Mouse (Mus musculus): ENCODE results near the gene Mcam.
A peak's percentile ranks its signal among the peaks of the same experiment; 100 is the strongest.

Mcam gene

DNA sequence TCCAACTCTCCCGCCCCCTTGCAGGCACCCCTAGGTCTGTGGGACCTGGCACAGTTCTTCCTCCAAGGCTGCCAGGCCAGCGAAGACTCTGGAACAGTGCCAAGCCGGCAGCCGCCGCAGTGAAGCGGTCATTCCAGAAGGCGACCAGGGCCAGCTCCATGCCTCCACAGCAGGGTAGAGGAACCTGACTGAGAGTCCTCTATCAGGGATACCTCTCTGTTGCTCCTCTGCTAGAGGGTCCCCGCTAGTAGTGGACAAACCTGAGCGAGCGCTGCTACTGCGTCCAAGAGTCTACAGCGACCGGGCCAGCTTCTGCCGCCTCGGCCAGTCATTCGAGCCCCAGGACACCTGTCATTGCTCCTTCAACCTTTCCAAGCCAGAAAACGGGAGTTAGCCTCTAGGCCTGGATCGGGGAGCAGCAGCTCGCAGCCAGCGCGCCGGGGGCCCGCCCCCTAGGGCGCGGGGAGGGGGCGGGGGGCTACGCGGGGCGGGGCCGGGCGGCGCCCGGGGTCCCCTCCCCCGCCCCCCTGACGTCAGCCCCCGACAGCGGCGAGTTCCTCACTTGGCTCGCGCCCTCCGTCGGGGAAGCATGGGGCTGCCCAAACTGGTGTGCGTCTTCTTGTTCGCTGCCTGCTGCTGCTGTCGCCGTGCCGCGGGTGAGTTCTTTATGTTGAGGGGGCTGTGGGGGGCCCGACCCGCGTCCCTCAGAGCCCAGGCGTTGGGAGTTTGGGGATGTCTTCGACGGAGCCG is at the start of gene Mcam:
Gene Mcam, plus strand, starts transcription at position 369 of the 750 bp plus-strand sequence.
- peak; percentile 56 to 58 for DNase-seq (ENCODE audit: low spot score in 2 of 2)

DNA sequence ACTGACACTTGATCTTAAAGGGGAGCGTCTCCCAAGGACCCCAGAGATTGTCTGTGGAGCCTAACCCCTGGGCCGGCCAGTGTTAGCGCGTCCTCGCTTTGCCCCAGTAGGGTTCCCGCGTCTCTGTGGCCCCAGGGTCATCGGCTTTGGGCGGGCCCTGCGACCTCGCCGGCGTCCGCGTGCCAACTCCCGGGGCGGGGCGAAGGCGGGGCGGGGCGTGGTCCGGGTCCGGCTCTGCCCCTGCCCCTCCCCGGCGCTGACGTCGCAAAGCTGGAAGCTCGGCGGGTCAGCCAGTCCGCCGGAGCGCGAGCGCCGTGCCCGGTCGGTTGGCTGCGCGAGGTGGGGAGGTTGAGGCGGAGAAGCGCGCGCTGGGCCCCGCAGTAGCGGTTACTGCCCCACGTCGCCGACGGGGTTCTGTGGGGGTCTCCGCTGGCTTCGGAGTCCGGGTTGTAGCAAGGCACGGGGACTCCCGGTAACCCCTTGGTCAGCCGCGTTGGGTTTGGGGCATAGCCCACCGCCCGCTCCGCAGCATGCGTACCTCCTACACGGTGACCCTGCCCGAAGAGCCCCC is 49.5 kb upstream of the Mcam start:
- DNase-seq (ENCODE audit: low spot score in 2 of 2), result peak; percentile 93 to 95

DNA sequence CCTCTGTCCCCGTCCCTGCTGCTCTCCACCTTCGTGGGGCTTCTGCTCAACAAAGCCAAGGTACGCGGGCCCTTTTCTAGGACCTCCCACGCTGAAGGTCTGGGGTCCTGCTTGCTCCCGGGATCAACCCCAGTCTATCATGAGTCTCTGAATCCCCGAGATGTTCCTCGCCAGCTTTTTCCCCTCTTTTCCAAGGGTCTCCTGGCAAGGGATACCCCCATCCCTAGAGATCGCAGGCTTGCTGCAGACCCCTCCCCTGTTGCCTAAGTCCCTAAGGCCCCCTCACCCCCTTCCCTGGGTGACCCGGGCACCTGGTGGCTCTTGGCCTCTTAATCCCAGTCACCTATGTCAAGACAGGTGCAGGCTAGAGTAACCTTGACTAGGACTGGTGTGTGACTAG is 49.0 kb upstream of the Mcam start:
- no peak for DNase-seq (ENCODE audit: low spot score in 2 of 2)

GRCm38 (mm10) chr9:44085741-44086665 is 48.3 kb upstream of the Mcam start:
- peak; percentile 85 to 86 for DNase-seq (ENCODE audit: low spot score in 2 of 2)

DNA sequence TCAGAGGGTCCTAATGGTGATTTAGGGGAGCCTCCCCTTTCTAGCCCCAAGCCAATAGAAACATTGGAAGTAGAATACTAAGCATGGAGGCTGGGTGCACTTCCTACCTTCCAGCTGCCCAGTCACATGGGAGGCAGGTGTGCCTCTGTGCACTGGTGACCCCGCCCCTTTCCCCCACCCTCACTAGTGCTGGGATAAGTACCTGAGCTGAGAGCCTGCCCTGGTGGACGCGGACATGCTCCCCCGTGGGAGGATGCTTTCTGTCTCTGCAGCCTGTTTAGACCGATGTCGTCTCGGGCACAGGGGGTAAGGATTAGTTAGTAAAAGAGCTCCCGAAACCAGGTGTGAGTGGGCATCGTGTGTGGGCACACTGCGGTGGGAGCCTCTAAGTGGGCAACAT is 47.3 kb upstream of the Mcam start:
- DNase-seq (ENCODE audit: low spot score in 2 of 2), result no peak

DNA sequence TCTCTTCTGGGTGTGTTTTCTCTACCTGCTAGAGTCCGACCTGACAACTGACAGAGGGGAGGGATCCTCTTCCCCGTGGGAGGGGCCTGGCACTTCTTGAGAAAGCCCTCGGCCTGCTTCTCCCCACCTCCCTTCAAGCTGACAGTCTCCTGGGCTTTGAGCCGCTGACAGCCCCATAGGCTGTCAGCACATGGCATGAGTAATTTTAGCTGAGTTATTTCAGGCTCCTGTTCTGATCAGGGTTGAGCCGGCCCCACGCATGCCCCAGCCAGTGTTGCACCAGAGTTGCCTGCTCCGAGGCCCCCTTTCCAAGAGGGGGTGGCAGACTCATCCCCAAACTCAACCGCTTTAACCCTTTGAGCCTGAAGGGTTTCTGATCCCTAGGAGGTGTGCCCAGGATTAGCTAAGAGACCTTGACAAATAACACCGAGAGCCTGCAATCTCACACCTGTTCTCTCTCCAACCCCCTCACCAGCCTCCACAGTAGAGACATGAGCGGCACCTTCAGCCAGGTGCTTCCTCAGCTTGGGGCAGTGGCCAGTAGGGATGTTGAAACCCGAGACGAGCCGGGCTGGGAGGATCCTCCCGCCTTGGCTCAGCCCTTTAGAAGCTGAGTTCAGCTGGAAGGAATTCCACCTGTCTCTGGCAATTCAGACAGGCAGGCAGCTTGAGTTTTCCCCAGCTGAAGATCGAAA is 46.4 kb upstream of the Mcam start:
- peak; percentile 75 for DNase-seq (ENCODE audit: low spot score in 2 of 2)

DNA sequence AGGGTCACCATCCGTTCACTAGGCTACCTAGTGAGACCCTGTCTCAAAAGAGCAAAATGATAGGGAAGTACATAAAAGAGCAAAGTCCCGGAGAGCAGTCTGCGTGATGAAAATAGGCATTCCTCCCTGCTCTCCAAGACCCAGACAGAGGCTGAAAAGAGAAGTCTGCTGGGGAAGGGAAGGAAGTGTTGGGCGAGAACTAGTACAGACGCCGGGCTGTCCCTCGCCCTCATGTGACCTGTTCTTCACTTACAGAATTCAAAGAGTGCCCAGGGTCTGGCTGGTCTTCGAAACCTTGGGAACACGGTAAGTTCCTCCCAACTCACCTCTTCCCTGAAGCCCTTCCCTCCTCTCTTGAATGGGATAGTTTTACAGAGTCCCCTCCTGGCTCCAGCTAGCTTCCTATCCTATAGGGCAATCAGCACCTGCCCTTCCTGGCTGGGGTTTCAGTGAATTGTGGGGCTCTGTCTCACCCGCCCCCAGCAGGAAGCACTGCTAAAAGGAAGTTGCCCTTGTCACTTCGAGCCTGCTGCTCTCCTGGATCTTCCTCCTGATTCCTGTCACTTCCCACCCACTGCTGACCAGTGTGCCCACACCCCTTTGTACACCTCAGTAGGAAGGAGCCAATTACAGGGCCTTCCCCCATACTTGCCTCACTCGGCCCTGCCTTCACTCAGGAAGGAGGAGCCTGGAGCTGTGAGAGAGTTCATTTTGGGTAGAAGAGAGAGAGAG is 45.2 kb upstream of the Mcam start:
- peak in 1 of 2 experiments; percentile 42 for DNase-seq (ENCODE audit: low spot score in 2 of 2)

DNA sequence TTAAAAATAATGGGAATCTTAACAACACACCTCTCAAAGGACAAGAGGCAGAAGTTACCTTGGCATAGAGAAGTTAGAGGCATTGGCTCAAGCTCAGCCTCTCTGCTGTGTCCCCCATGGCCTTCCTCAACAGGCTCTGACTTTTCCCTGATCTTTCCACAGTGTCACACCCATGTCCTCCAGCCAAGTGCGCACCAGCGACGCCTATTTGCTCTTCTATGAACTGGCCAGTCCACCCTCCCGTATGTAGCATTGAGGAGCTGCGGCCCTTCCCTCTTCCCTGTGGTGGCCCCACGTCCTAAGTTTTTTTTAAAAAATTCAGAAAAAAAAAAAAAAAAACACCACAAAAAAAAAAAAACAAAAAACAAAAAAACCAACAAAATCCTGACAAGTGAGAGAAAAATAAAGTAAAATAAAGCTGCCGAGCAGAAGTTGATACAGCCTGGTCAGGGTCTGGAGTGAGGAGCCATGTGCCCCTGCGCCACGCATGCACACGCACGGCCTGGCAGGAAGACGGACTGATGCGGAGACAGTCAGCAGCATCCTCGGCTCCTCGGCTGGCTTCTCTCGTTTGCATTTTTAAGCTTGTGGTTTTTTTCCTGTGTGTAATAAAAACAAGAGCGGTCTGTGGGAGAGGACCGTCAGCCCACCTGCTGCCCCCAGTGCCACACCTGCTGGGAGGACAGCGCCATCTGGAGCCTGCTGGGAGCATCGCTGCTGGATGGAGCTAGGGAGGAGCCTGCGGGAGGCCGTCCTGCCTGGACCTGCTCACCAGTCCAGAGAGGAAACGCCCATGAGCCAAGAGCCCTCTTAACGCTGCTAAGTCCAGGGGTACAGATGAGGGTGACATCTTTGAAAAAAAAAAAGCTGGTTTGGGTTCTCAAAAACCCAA is 40.4 kb upstream of the Mcam start:
- DNase-seq (ENCODE audit: low spot score in 2 of 2), result peak; percentile 65 to 67

- DNase-seq (ENCODE audit: low spot score in 2 of 2), result no peak
Measured at GRCm38 (mm10) chr9:44094737-44095136, 39.5 kb upstream of the Mcam start.

- DNase-seq (ENCODE audit: low spot score in 2 of 2), result no peak
Measured at GRCm38 (mm10) chr9:44095781-44096180, 38.5 kb upstream of the Mcam start.

DNA sequence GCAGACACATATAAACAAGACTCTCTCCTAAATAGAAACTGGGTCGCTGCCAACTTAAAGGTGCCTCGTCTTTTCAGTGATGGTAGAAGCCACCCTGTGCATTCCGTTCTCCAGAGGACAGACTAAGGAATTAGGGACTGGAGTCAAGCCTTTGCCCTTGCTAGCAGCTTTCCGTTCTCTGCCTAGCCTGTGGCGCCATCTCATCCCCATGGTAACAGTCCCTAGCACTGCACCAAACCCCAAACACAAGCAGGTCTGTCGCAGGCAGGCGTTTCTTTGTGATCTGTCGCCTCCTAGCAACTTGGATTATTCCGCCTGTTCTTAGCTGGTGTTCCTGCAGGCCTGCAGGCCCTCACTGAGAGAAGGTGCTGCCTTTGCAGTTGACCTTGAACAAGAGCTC is 37.7 kb upstream of the Mcam start:
- DNase-seq (ENCODE audit: low spot score in 2 of 2), result peak in 1 of 2 experiments; percentile 56

DNA sequence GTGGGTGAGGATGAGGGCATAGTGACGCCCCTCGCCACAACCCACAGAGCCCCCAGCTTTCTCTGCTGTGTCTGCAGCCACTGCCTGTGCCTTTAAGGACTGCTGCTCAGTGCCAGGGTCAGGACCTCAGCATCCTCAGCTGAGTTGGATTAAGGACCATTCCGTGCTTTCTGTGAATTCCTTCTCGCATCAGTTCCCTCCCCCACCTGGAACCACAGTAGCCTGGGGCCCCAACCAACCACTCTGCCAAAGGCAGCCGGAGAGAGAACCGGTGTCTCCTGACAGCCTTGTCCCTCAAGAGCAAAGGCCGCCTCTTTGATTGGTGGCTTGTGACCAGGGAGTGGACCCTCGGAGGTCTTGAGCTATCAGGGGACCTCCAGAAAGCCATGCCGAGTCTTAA is 32.8 kb upstream of the Mcam start, which contains the start of gene Mfrp:
Gene Mfrp, plus strand, starts transcription at position 240 of the 400 bp plus-strand sequence.
- no peak for DNase-seq (ENCODE audit: low spot score in 2 of 2)

- no peak for DNase-seq (ENCODE audit: low spot score in 2 of 2)
Measured at GRCm38 (mm10) chr9:44104881-44105280, 29.4 kb upstream of the Mcam start.

GRCm38 (mm10) chr9:44105781-44106180 is 28.5 kb upstream of the Mcam start:
- DNase-seq (ENCODE audit: low spot score in 2 of 2), result no peak

GRCm38 (mm10) chr9:44106182-44106581 is 28.1 kb upstream of the Mcam start:
- DNase-seq (ENCODE audit: low spot score in 2 of 2), result no peak

- no peak for DNase-seq (ENCODE audit: low spot score in 2 of 2)
Measured at GRCm38 (mm10) chr9:44106596-44106995, 27.7 kb upstream of the Mcam start.

GRCm38 (mm10) chr9:44107110-44107509 is 27.2 kb upstream of the Mcam start, which contains the start of gene C1qtnf5:
Gene C1qtnf5 (plus strand): TSS chr9:44107245.
- DNase-seq (ENCODE audit: low spot score in 2 of 2), result peak; percentile 91 to 92

DNA sequence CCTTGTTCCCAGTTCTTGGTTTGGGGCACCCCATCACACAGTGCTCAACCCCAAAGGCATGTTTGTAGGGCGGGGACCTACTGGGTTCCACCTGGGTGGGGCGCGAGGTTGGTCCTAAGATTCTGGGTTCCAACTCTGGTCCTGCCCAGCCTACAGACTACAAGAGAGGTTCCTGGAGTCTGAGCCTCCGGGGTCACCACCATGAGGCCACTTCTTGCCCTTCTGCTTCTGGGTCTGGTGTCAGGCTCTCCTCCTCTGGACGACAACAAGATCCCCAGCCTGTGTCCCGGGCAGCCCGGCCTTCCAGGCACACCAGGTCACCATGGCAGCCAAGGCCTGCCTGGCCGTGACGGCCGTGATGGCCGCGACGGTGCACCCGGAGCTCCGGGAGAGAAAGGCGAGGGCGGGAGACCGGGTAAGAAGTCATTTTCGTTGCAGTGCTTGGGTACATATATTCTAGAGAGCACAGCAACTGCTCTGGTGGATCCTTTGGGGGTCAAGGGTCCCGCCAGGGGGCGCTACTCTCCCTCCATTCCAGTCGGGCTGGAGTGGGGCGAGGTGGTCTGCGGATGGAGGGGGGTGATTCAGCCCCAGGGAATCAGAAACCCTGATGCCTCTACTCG is 26.6 kb upstream of the Mcam start:
- peak in 1 of 2 experiments; percentile 39 for DNase-seq (ENCODE audit: low spot score in 2 of 2)

- DNase-seq (ENCODE audit: low spot score in 2 of 2), result no peak
Measured at GRCm38 (mm10) chr9:44108269-44109055, 25.8 kb upstream of the Mcam start.

Data from heart, adult 9 months (tissue).